Mouse (Mus musculus) heart, adult 18-20 months (tissue): ENCODE data around the gene Vmn1r28. TPM values are rescaled to one million over a fixed set of nuclear protein-coding genes. Genes with fewer than 3 reads are reported as not detected.
"Not testable (repeated sequence)": the region's sequence is repeated elsewhere in the genome, so short reads cannot be mapped to it uniquely, and the experiment has no call there.

ENCODE experiments used
- DNase-seq, 2 experiments: peaks; one replicate each; pipeline ENCODE4 v3.0.0; 2021 to 2022; ENCODE audit warnings: mixed read lengths in 1 of 2
- long read RNA-seq, 2 experiments: library from polyadenylated mRNA; stranded (forward); transcript quantifications; one replicate each; pipeline ENCODE4 v2.0.0; 2021
- total RNA-seq, 2 experiments: library from RNA; stranded (reverse); gene quantifications; 2 replicates each; pipeline ENCODE4 v1.2.3; 2021

Gene Vmn1r28
- total RNA-seq: not detected
- long read RNA-seq, experiment 1: 0 reads
- long read RNA-seq, experiment 2: 0 reads

GRCm38 (mm10) chr6:58261737-58262136, at the start of gene Vmn1r28:
Vmn1r28 (plus strand) TSS chr6:58262037.
- DNase-seq: no peak

- peak in 1 of 2 experiments; percentile 2 for DNase-seq
Observed at GRCm38 (mm10) chr6:58216119-58216518, 45.7 kb upstream of the Vmn1r28 start.

- DNase-seq: no peak
Observed at GRCm38 (mm10) chr6:58218721-58219120, 43.1 kb upstream of the Vmn1r28 start, which contains the start of gene Vmn1r27. Vmn1r27 (minus strand) TSS chr6:58218821.

- not testable (repeated sequence) for DNase-seq
Observed at GRCm38 (mm10) chr6:58279661-58280060, 17.8 kb downstream of the Vmn1r28 start.

- no peak for DNase-seq
Observed at GRCm38 (mm10) chr6:58292201-58292600, 30.4 kb downstream of the Vmn1r28 start.

GRCm38 (mm10) chr6:58298511-58298910, 36.7 kb downstream of the Vmn1r28 start:
- not testable (repeated sequence) for DNase-seq

GRCm38 (mm10) chr6:58301249-58301648, 39.4 kb downstream of the Vmn1r28 start, which contains the start of gene Vmn1r29:
Vmn1r29 (plus strand) TSS chr6:58301549.
- DNase-seq: no peak

Other genes with a start within 250 kb of the Vmn1r28 start
- gene Vmn1r26, start 246.9 kb upstream of the Vmn1r28 start, total RNA-seq: not detected
- gene Vmn1r27, start 43.2 kb upstream of the Vmn1r28 start, total RNA-seq: not detected
- gene Vmn1r29, start 39.5 kb downstream of the Vmn1r28 start, total RNA-seq: not detected
- gene Vmn1r30, start 181.3 kb downstream of the Vmn1r28 start, total RNA-seq: not detected
- gene Vmn1r31, start 213.3 kb downstream of the Vmn1r28 start, total RNA-seq: not detected